Mouse (Mus musculus) liver, adult 2 months (tissue): Measurements from ENCODE around the gene Prf1.

Experiments
- CTCF ChIP-seq: fragments of 200-500 bp; IDR thresholded peaks from 2 replicates; pipeline ENCODE4 v1.5.1; 2011; ENCODE audit warnings: low read depth, low read length, control low read depth
- POLR2A ChIP-seq: fragments of 200-500 bp; IDR thresholded peaks from 2 replicates; pipeline ENCODE4 v1.6.1; 2011; ENCODE audit warnings: low read length, control low read depth; ENCODE audit not compliant: insufficient read depth; ENCODE audit errors: extremely low read depth

DNA sequence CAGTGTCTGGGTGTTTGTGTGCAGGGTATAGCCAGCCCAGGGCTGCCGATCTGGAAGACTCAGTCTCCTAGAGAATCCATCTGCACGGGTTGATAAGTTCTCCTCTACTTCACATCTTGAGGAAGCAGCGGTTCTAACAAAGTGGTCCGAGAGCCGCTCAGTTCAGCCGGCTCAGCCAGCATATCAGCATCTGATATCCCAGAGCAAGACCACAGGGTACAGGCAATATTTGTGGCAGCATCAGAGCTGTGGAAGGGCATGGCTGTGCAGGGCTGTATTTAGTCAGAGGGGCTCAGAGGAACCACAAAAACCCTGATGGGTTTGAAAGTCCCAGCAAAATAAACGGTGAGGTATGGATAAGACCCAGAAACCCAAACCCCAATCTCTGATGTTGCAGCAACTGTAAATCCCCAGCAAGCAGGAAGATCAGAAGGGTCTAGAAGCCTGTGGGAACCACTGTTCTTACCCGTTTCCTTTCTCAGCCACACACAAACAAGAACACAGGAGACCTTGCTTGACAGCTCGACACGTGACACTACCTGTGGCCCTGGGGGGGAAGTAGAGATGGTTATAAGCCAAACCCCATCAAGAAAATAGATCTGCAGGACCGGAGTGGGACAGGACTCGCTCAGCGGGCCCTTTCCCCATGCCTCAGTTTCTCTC, 8.4 kb downstream of the Prf1 start:
- TF ChIP-seq CTCF (no peak), POLR2A (no peak)
